Mouse (Mus musculus) megakaryocyte-erythroid progenitor cell, adult 5-6 weeks (primary cell): ENCODE measurements around the gene Spint3. TPM values are rescaled to one million over a fixed set of nuclear protein-coding genes. Genes with fewer than 3 reads are reported as not detected.

Experiments used
- ATAC-seq: replicated peaks from 2 replicates; pipeline ENCODE4 v1.8.0; 2016; ENCODE audit warnings: mild to moderate bottlenecking, inconsistent platforms; ENCODE audit not compliant: severe bottlenecking, poor library complexity, low FRiP score, low TSS enrichment
- total RNA-seq, 2 experiments: library from RNA; stranded (forward) in 1 of 2; stranded (reverse) in 1 of 2; fragments of 200-1000, 215-1000 nt in 1 of 2; fragments of >200 nt in 1 of 2; fragmentation: Nextera tagmentation in 1 of 2; gene quantifications; 2 replicates each; pipeline ENCODE4 v1.2.3; 2014 to 2017

Spint3 gene
- total RNA-seq, 2 experiments from 2014 or later: not detected

GRCm38 (mm10) chr2:164558426-164558825, 14.8 kb downstream of the Spint3 start:
- no peak for ATAC-seq

GRCm38 (mm10) chr2:164551502-164551901, 21.8 kb downstream of the Spint3 start:
- ATAC-seq: no peak

- ATAC-seq: no peak
These were observed 22.4 kb downstream of the Spint3 start for GRCm38 (mm10) chr2:164550895-164551269.

GRCm38 (mm10) chr2:164549963-164550894, 23.0 kb downstream of the Spint3 start:
- ATAC-seq: no peak

- no peak for ATAC-seq
These were observed 23.9 kb downstream of the Spint3 start for GRCm38 (mm10) chr2:164549338-164549737.

GRCm38 (mm10) chr2:164544454-164545097, 28.7 kb downstream of the Spint3 start:
- ATAC-seq: no peak

GRCm38 (mm10) chr2:164543745-164544144, 29.5 kb downstream of the Spint3 start:
- no peak for ATAC-seq

GRCm38 (mm10) chr2:164542598-164542997, 30.7 kb downstream of the Spint3 start:
- no peak for ATAC-seq

GRCm38 (mm10) chr2:164542132-164542531, 31.1 kb downstream of the Spint3 start:
- ATAC-seq: no peak

GRCm38 (mm10) chr2:164540652-164541427, 32.4 kb downstream of the Spint3 start:
- no peak for ATAC-seq

- no peak for ATAC-seq
These were observed 36.3 kb downstream of the Spint3 start for GRCm38 (mm10) chr2:164537003-164537402.

- ATAC-seq: no peak
These were observed 38.9 kb downstream of the Spint3 start for GRCm38 (mm10) chr2:164534315-164534714.

- ATAC-seq: peak; percentile 74
These were observed 42.1 kb downstream of the Spint3 start for GRCm38 (mm10) chr2:164531169-164531568.

- no peak for ATAC-seq
These were observed 44.7 kb downstream of the Spint3 start for GRCm38 (mm10) chr2:164528557-164528956.

- ATAC-seq: no peak
These were observed 49.9 kb downstream of the Spint3 start for GRCm38 (mm10) chr2:164523301-164523773.

GRCm38 (mm10) chr2:164522280-164522679, 51.0 kb downstream of the Spint3 start:
- no peak for ATAC-seq

GRCm38 (mm10) chr2:164521841-164522240, 51.4 kb downstream of the Spint3 start:
- ATAC-seq: peak; percentile 72

- ATAC-seq: peak; percentile 84
These were observed 52.5 kb downstream of the Spint3 start for GRCm38 (mm10) chr2:164520782-164521181.
